Mouse (Mus musculus) CD4-positive helper T cell, adult 2 months (primary cell): ENCODE measurements around the gene Brca2.
"Not testable (repeated sequence)": the region's sequence is repeated elsewhere in the genome, so short reads cannot be mapped to it uniquely, and the experiment has no call there.

Source experiments
- DNase-seq: peaks from one replicate; pipeline ENCODE4 v3.0.0-alpha.2; 2012; ENCODE audit warnings: low read depth, missing footprints, low spot score

Brca2 gene

DNA sequence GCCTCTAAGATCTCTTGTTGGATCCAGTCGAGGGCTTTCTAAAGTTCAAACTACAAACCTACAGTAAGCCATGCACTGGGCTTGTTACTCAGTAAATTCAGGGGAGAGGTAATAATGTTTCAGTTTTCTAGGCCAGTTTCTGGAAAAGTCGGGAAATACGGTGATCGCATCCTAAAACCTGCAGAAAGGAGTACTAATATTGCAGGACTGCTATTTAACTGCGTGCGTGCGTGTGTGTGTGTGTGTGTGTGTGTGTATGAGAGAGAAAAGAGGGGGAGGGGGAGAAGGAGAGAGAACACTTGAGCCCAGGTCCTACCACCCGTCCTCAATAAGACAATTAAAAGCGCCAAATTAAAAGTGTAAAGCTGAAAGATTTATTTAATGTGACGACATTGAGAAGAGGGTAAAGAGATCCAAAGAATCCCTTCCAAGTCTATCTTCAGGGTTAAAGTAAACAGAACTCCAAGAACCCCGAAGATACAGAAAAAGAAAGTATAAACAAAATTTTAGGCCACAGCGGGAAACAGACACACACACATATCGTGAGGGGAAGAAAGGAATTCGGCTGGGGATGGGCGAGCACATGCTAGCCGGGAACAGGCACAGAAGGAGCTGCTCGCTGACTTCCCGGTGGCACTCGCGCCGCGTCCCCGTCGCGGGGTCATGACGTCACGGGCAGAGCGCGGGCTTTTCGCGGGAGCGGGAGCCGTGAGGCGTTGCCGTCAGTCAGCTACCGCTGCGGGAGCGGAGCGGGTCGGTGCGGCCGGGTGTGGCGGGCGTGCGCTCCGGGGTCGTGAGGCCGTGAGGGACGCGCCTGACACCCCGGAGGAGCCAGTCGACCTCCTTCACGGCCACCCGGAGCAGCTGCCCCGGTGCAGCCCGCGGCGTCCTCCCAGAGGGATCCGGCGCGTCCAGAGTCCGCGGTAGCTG is at the start of gene Brca2:
Brca2 (plus strand) TSS at position 694 of the 930 bp plus-strand sequence.
- DNase-seq: peak; percentile 92

GRCm38 (mm10) chr5:150477364-150477763 is 45.1 kb upstream of the Brca2 start:
- no peak for DNase-seq

- no peak for DNase-seq
Measured at GRCm38 (mm10) chr5:150478612-150479011, 43.8 kb upstream of the Brca2 start.

GRCm38 (mm10) chr5:150485198-150485597 is 37.2 kb upstream of the Brca2 start:
- DNase-seq: peak; percentile 29

GRCm38 (mm10) chr5:150490285-150490684 is 32.1 kb upstream of the Brca2 start:
- no peak for DNase-seq

DNA sequence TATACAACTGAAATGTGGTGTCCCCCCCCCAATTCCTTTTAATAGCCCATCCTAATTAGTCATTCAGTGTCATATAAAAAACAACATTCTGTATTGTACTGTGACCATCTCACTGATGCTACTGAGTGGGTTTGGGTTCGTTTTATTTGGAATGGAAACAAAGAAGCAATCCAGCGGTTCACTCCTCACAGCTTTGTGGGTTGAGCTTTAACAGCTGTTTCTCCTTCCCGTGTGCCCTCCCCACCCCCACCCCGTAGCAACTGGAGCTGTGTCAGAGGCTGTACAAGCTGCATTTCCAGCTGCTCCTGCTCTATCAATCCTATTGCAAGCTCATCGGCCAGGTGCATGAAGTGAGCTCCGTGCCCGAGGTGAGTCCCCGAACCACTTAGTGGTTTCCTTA is 31.6 kb upstream of the Brca2 start:
- DNase-seq: no peak

DNA sequence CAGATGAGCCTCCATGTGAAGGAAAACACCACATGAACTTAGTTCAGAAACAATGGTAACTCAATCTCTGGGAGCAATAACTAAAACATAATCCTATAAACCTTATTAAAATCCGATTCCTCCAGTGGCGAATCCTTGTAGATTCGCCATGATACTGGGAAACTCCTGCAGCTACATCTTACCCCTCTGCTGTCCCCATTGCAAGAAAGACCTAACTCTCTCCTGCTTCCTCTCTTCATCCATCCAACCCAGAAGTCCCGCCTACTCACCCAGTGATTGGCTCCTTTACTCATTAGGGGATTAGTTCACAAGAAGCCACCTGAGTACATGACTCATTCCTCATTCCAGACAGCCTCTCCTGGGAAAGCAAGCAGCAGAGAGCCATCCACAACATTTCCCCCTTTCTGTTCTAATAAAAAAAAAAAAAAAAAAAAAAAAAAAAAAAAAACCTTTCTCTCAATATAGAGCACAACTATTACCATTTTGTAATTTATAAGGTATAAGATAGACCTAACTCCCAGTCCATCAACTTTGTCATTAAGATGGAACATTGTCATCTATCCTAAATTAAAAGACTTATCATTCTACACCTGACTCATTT is 30.8 kb upstream of the Brca2 start:
- DNase-seq: not testable (repeated sequence)

DNA sequence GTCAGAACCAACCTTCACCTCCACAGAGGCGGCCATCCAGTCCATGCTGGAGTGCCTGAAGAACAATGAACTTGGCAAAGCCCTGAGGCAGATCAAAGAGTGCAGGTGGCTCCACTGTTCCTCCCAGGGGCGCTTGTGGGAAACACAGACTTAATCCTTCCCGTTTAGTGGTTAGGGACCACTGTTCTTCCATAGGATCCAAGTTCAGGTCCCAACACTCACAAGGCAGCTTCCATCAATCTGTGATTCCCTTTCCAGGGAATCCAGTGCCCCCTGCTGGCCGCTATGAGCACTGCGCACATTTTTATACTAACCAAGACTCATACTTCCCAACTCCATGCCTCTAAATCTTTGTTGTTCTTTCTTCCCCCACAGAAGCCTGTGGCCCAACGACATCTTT is 26.6 kb upstream of the Brca2 start:
- DNase-seq: peak; percentile 34

GRCm38 (mm10) chr5:150510451-150511225 is 11.8 kb upstream of the Brca2 start:
- DNase-seq: no peak

- no peak for DNase-seq
Measured at GRCm38 (mm10) chr5:150513264-150513663, 9.2 kb upstream of the Brca2 start.

DNA sequence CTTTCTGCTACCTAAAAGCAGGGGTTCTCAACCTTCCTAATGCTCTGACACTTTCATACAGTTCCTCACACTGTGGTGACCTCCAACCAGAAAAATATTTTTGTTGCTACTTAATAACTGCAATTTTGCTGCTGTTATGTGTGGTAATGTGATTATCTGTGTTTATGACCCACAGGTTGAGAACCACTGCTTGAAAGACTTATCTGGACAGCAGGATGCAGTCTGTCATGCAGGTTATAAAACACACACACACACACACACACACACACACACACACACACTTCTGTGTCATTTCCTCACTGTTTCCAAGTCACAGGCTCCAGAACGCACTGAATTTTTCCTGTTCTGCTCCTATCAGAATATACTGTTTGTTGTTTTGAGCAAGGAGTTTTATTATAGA is 8.4 kb upstream of the Brca2 start:
- DNase-seq: no peak

DNA sequence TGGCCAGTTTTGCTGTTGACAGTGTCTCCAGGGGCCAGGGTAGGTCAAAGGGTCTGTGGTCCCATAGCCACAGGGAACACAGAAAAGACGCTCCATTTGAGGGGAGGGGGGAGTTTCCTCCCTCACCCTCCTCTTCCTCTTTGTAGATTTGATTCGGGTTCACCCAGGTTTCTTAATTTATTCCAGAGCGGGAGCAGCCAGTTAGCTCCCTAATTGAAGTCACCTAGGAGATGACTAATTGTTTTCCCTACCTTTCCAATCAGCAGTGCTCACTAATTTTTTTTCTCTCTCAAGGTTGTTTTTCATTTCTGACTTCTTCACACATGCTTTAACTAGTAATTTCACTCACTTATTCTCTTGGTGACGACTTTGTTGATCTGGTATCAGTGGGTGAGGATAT is 4.4 kb upstream of the Brca2 start, which contains the start of gene Zar1l:
Zar1l (minus strand) TSS at position 101 of the 400 bp plus-strand sequence.
- no peak for DNase-seq

GRCm38 (mm10) chr5:150519551-150519950 is 2.9 kb upstream of the Brca2 start:
- DNase-seq: peak; percentile 72

DNA sequence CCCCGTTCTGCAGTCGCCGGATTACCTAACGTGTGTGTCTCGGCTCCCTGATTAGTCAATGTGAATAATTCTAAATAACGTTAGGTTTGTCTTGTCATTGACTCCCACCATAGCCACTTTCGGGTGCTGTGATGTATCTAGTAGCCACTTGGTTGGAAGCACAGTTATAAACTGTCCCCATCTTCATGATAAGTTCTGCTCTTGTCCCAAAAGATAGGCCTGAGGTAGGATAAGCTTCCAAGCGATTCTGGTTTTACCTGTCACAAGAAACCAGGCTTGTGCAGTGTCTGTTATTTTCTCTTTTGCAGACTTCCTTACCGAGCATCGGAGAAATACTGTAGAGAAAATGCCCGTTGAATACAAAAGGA is 421 bp downstream of the Brca2 start:
- DNase-seq: no peak

DNA sequence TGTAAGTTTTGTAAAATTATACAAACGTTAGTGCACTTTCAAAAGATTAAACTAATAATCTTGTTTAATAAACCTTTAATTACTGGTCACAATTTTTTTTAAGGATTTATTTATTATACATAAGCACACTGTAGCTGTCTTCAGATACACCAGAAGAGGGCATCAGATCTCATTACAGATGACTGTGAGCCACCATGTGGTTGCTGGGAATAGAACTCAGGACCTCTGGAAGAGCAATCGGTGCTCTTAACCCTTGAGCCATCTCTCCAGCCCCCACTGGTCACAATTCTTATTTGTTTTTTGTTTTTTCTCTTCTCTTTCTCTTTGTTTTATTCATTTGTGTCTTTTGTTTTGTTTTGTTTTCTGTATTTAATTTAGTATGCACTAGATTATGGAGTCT is 2.8 kb downstream of the Brca2 start:
- no peak for DNase-seq

GRCm38 (mm10) chr5:150541302-150541701 is 18.9 kb downstream of the Brca2 start:
- DNase-seq: no peak

- DNase-seq: no peak
Measured at GRCm38 (mm10) chr5:150543184-150543583, 20.8 kb downstream of the Brca2 start.

DNA sequence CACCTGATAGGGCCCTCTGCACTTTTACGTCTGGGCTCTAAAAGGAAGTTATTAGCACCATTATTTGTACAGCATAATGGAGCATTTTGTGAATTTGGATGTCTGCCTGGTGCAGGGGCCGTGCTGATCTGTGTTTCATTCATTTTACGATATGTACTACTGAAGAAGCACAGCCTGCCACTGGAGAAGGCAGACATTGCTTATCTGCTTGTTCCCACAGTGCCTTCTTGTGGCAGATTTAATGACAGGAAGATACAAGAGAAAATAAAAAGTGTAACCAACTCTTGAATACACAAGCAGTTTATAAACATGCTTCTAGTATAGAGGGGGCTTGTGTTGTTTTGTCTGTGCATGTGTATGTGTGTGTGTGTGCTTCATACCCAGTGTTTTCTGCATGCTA is 29.2 kb downstream of the Brca2 start:
- no peak for DNase-seq

DNA sequence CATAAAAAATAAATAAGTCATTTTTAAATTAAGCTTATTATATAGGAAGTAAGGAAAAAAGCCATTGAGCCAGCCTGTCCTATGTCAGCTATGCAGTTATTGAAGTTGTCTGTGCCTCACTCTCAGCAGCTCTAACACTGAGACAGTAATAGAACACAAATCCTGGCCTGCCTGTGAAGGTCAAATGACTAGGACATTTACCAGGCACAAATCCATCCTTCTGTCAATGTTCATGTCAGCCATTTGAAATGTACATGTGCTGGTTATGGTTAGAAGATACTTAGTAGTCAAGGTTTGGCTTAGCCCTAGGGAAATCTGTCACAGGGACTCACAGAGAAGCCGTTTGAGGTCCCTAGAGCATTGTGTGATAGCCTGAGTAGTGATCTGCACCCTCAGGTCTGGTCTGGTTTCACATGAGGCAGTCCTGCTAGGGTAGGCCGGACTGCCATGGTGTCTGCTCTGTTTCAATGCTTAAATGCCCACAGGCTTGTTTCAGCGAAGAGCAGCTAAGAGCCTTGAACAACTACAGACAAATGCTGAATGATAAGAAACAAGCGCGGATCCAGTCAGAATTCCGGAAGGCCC is 37.2 kb downstream of the Brca2 start:
- no peak for DNase-seq

DNA sequence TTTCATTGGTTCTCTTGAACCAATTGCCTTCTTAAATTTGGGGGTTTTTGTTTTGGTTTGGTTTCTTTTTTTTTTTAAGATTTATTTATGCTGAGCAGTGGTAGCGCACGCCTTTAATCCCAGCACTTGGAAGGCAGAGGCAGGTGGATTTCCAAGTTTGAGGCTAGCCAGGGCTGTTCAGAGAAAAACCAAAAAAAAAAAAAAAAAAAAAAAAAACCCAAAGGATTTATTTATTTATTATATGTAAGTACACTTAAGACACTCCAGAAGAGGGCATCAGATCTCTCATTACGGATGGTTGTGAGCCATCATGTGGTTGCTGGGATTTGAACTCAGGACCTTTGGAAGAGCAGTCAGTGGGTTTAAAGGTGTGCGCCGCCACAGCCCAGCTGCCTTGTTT is 38.4 kb downstream of the Brca2 start:
- DNase-seq: no peak

DNA sequence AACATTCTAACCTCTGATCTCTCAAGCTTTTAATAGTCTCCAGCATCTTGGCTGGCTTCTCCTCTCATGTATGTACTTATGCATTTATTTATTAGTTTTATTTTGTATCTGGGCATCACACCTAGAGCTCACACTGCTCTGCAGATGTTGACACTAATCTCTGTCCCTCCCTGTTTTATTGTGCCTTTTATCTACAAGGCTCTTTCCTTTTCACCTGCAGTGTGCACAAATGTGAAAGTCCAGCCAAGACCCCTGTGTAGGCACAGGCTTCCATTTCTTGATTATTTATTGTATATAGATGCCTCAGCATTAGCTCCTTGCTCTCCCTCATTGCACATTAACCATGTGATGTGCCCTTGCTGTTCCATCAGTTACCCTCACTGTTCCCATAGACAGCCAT is 38.9 kb downstream of the Brca2 start:
- DNase-seq: no peak

GRCm38 (mm10) chr5:150561783-150562182 is 39.4 kb downstream of the Brca2 start:
- DNase-seq: no peak
